9 mouse cellular contexts compared by ENCODE assay signal in the genomic region with DNA sequence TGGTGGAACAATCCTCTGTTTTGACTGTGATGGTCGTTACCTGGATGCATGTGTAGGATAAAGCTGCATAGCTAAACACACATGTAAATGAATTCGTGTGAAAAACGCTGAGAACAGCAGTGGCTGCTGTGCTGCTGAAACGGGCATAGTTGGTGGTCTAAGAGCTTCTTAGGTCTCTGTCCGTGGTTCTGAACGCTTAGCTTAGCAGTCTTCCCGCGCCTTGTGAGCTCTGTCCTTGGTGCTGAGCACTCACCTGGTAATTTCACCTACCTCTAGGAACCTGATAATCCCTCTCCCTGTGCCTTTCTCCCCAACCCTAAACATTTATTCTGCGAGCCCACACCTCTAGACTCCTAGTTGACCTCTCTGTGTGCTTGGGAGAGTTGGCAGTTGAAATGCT. TPM values are rescaled to one million over a fixed set of nuclear protein-coding genes. Genes with fewer than 3 reads are reported as not detected.
DNase-seq lines count a peak whose midpoint lies in the region; ATAC-seq lines count a peak whose summit lies in the region.
"Had no signal": no experiment of that assay in that cellular context is flagged by ENCODE, and none has a peak within 500 bp of the region (broad histone marks: within the 10 kb centered on the region; RNA-seq: fewer than 3 reads in every experiment).

No protein-coding gene starts in this region.

- no peaks in the 10 kb centered on the region for H3K9me3 ChIP-seq in hindbrain, embryonic 11.5 days (ENCODE audit: control insufficient read depth, low read length)
- H3K9me3 ChIP-seq in hindbrain, embryonic 12.5 days (replicated peaks): no peaks in the 10 kb centered on the region

- H3K27ac ChIP-seq in hindbrain, embryonic 11.5 days (ENCODE audit: low read depth, low read length): no peak overlapping the region
- no peak overlapping the region for H3K27ac ChIP-seq in hindbrain, embryonic 12.5 days

- H3K4me3 ChIP-seq in hindbrain, embryonic 11.5 days (ENCODE audit: low read depth, low read length): no peak overlapping the region
- H3K4me3 ChIP-seq in hindbrain, embryonic 12.5 days: no peak overlapping the region

- DNase-seq in hindbrain, embryonic 11.5 days (ENCODE audit: low spot score): peak; percentile 66
- DNase-seq in Muller cell, postnatal 12 days (ENCODE audit: inconsistent ontology term): peak; percentile 30
- peak; percentile 88 for DNase-seq in embryo, embryonic 11 days
- DNase-seq in lung, postnatal 14 days: peak; percentile 62
- DNase-seq in right cerebral cortex, adult 18-20 months: no peak
- DNase-seq in gastrocnemius, postnatal 4 days (ENCODE audit: low spot score in 2 of 2): no peak
- DNase-seq in heart, adult 8-10 months (ENCODE audit: low spot score): no peak

- no peak for ATAC-seq in hindbrain, embryonic 11.5 days (ENCODE audit: low FRiP score)
- no peak for ATAC-seq in hindbrain, embryonic 12.5 days (ENCODE audit: low FRiP score)

- H3K36me3 ChIP-seq in hindbrain, embryonic 11.5 days (ENCODE audit: control insufficient read depth, insufficient read depth, low read length): no peaks in the 10 kb centered on the region
- H3K36me3 ChIP-seq in hindbrain, embryonic 12.5 days: no peaks in the 10 kb centered on the region

- no peak overlapping the region for H3K9ac ChIP-seq in hindbrain, embryonic 11.5 days (ENCODE audit: low read depth, low read length)
- no peak overlapping the region for H3K9ac ChIP-seq in hindbrain, embryonic 12.5 days

- whole genome bisulfite sequencing in hindbrain, embryonic 11.5 days: 3% methylated on average over 9 of the region's 9 CpGs
- 2% methylated on average over 9 of the region's 9 CpGs for WGBS in hindbrain, embryonic 12.5 days

- no peaks in the 10 kb centered on the region for H3K4me1 ChIP-seq in hindbrain, embryonic 11.5 days (replicated peaks; ENCODE audit: control insufficient read depth, insufficient read depth, low read length)
- no peaks in the 10 kb centered on the region for H3K4me1 ChIP-seq in hindbrain, embryonic 12.5 days

- H3K4me2 ChIP-seq in hindbrain, embryonic 11.5 days (replicated peaks; ENCODE audit: low read depth, low read length): no peak overlapping the region
- no peak overlapping the region for H3K4me2 ChIP-seq in hindbrain, embryonic 12.5 days (replicated peaks)

- no peaks in the 10 kb centered on the region for H3K27me3 ChIP-seq in hindbrain, embryonic 11.5 days (ENCODE audit: control insufficient read depth, insufficient read depth, low read length)
- peaks cover 7% of the 10 kb centered on the region; the same call in 1 of the 2 replicates for H3K27me3 ChIP-seq in hindbrain, embryonic 12.5 days

RNA-seq across cellular contexts. Expression of a gene that starts 4.0 kb away (rescaled TPM):
- polyA plus RNA-seq in hindbrain, embryonic 11.5 days (2014; fragmentation: Nextera tagmentation; extraction: Ambion mirVana): not detected in 2 replicates
- polyA plus RNA-seq in hindbrain, embryonic 12.5 days (2016; fragmentation: Nextera tagmentation; extraction: Ambion mirVana): not detected in 2 replicates
- 1 to 10 TPM; 3.9 to 4.7 TPM for total RNA-seq in gastrocnemius, postnatal 4 days (2021)
- total RNA-seq in heart, adult 8-10 months (2022): 1 to 10 TPM; 4.6 to 9.1 (median 7.4) TPM

RNA-seq across cellular contexts. Expression of a gene that starts 9.8 kb away (rescaled TPM):
- polyA plus RNA-seq in hindbrain, embryonic 11.5 days (2014; fragmentation: Nextera tagmentation; extraction: Ambion mirVana): not detected in 2 replicates
- not detected in 2 replicates for polyA plus RNA-seq in hindbrain, embryonic 12.5 days (2016; fragmentation: Nextera tagmentation; extraction: Ambion mirVana)
- total RNA-seq in gastrocnemius, postnatal 4 days (2021): under 1 TPM in 1 of 2 experiments, not detected in 1; 0.29 TPM
- total RNA-seq in heart, adult 8-10 months (2022): under 1 TPM; 0.25 to 0.40 (median 0.32) TPM

RNA-seq across cellular contexts. Expression of a gene that starts 14.6 kb away (rescaled TPM):
- polyA plus RNA-seq in hindbrain, embryonic 11.5 days (2014; fragmentation: Nextera tagmentation; extraction: Ambion mirVana): not detected in 2 replicates
- not detected in 2 replicates for polyA plus RNA-seq in hindbrain, embryonic 12.5 days (2016; fragmentation: Nextera tagmentation; extraction: Ambion mirVana)
- total RNA-seq in gastrocnemius, postnatal 4 days (2021): 1 to 10 TPM; 2.5 to 3.2 TPM
- 1 to 10 TPM; 1.6 to 5.8 (median 2.9) TPM for total RNA-seq in heart, adult 8-10 months (2022)
- polyA plus RNA-seq: liver, adult 2 months had no signal

RNA-seq across cellular contexts. Expression of a gene that starts 25.4 kb away (rescaled TPM):
- not detected in 2 replicates for polyA plus RNA-seq in hindbrain, embryonic 11.5 days (2014; fragmentation: Nextera tagmentation; extraction: Ambion mirVana)
- polyA plus RNA-seq in hindbrain, embryonic 12.5 days (2016; fragmentation: Nextera tagmentation; extraction: Ambion mirVana): not detected in 2 replicates
- total RNA-seq in gastrocnemius, postnatal 4 days (2021): 1 to 10 TPM in 1 of 2 experiments, not detected in 1; 1.4 TPM
- 1 to 10 TPM in 1 of 4 experiments, not detected in 3; 1.8 TPM for total RNA-seq in heart, adult 8-10 months (2022)
- total RNA-seq: liver, adult 2 months had no signal
- polyA plus RNA-seq: liver, adult 2 months had no signal

RNA-seq across cellular contexts. Expression of a gene that starts 36.2 kb away (rescaled TPM):
- not detected in 2 replicates for polyA plus RNA-seq in hindbrain, embryonic 11.5 days (2014; fragmentation: Nextera tagmentation; extraction: Ambion mirVana)
- polyA plus RNA-seq in hindbrain, embryonic 12.5 days (2016; fragmentation: Nextera tagmentation; extraction: Ambion mirVana): not detected in 2 replicates
- total RNA-seq in gastrocnemius, postnatal 4 days (2021): not detected
- total RNA-seq in heart, adult 8-10 months (2022): not detected
- total RNA-seq: liver, adult 2 months had no signal
- polyA plus RNA-seq: liver, adult 2 months had no signal

Comparison
In these comparisons a context has a peak if more than half of its experiments do, and no peak if none do; other contexts are left out.
1. DNase-seq: peak in hindbrain, embryonic 11.5 days (single experiment), Muller cell, postnatal 12 days (single experiment), embryo, embryonic 11 days (single experiment) and lung, postnatal 14 days (single experiment); none in right cerebral cortex, adult 18-20 months (single experiment), gastrocnemius, postnatal 4 days (0 of 2) and heart, adult 8-10 months (single experiment).